Mouse (Mus musculus) small intestine, adult 2 months (tissue): ENCODE results near the gene Rbm28.

ENCODE experiments used
- CTCF ChIP-seq: fragments of 200-500 bp; IDR thresholded peaks from 2 replicates; pipeline ENCODE4 v1.5.1; 2012; ENCODE audit warnings: low read depth, mild to moderate bottlenecking, control low read depth, inconsistent platforms, low read length, moderate library complexity, mixed read lengths; ENCODE audit not compliant: insufficient replicate concordance, insufficient read length; ENCODE audit errors: extremely low read depth
- POLR2A ChIP-seq: fragments of 200-500 bp; IDR thresholded peaks from 2 replicates; pipeline ENCODE4 v1.6.1; 2012; ENCODE audit warnings: low read depth, mild to moderate bottlenecking, control low read depth, inconsistent platforms, low read length, moderate library complexity

DNA sequence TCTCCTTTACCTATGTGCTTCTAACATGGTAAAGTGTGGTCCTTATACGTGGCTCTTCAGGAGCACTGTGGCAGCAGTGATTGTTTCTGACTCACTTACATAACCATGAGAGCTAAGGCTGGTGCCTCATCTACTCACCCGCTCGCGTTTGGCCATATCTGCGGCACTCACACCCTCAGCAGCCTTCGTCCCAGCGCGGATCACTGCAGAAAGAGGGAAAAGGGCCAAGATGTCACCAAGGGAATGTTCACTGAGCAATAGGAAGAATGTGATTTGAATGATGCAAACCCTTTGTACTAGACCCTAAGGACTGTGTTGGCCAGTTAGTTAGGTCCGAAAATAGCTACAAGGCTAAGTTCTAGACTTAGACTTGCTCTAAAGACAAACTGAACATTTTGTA, 27.4 kb downstream of the Rbm28 start:
- TF ChIP-seq CTCF (no peak), POLR2A (no peak)
